Mouse (Mus musculus): ENCODE results near the gene Igfbp5.

GRCm38 (mm10) chr1:72819995-72820394, 54.7 kb downstream of the Igfbp5 start:
- TF ChIP-seq CTCF (conservative IDR thresholded peaks at IDR 0.05; ENCODE audit: low read length) (no peak), POU5F1 (IDR thresholded peaks at IDR 0.05; ENCODE audit: borderline replicate concordance, low read length) (no peak), NANOG (IDR thresholded peaks at IDR 0.05; ENCODE audit: borderline replicate concordance, low read length) (no peak)
